Mouse (Mus musculus) T-helper 17 cell (primary cell): ENCODE measurements at regions not wholly inside any gene's neighbourhood (a gene's known extent, or its start where the extent isn't known, plus 50 kb on each side); places are given as distances from the start of the nearest gene placed in this dataset.

Experiments
- in situ Hi-C, 2 experiments: fragments of 300-600 bp; cut with MboI, MseI; formaldehyde crosslinking; loops; 1 replicate in 1 of 2; 2 replicates in 1 of 2; pipeline ENCODE4 v1.15.1; 2025; ENCODE audit warnings: high pct_unique_total_duplicates in 2 of 2

GRCm38 (mm10) chr4:62807926-62808552, 157.3 kb upstream of the Zfp618 start:
- in situ Hi-C loops: no loop called here

DNA sequence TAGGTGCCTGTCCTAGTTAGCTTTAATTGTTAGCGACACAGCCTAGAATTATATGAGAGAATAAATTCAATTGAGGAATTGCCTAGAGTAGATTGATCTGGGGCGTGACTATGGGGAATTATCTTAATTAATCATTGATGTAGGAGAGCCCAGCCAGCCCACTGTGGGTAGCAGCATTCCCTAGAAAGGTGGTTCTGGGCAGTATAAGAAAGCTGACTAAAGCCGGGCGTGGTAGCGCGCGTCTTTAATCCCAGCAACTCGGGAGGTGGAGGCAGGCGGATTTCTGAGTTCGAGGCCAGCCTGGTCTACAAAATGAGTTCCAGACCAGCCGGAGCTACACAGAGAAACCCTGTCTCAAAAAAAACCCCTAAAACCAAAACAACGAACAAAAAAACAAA, 156.8 kb upstream of the Zfp618 start:
- in situ Hi-C loops: no loop called here

- in situ Hi-C loops: no loop called here
Measured at GRCm38 (mm10) chr4:62809048-62809447, 156.3 kb upstream of the Zfp618 start.

DNA sequence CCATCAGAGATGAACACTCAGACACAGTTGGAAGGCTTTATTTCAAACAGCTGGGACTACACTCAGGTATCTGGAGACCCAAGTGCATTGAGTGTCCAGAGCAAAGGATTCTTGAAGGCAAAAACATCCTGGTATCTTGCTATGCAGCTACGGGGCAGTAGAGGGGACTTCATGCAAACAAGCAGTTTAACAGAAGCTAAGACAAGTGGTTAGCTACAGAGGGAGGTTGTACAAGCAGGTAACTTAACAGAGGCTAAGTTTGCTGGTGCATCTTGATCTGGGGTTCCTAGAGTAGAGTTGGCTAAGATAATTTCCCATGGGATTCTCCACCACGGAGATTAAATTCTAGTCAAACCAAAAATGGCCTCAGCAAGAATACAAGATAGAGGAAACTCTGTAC, 145.5 kb upstream of the Zfp618 start:
- in situ Hi-C loops: no loop called here

DNA sequence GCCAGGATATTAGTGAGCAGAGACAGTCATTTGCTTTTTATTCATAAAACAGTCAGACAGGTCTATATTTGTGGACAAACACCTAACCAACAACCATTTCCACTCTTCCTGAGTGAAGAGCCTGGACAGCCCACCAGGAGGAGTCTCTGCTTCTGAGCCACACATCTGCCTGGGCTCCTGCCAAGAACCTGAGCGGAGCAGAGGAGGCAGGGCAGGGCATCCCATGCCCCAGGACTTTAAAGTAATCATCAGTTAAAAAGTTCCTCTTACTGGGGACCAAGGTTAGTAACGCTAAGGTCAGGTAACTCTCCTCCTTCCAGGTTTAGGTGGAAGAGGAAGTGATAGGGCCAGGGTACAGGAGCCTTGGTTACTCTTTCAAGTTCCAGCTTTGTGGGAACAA, 144.1 kb upstream of the Zfp618 start:
- in situ Hi-C loops: no loop called here

GRCm38 (mm10) chr4:62822568-62822967, 142.8 kb upstream of the Zfp618 start:
- in situ Hi-C loops: no loop called here

DNA sequence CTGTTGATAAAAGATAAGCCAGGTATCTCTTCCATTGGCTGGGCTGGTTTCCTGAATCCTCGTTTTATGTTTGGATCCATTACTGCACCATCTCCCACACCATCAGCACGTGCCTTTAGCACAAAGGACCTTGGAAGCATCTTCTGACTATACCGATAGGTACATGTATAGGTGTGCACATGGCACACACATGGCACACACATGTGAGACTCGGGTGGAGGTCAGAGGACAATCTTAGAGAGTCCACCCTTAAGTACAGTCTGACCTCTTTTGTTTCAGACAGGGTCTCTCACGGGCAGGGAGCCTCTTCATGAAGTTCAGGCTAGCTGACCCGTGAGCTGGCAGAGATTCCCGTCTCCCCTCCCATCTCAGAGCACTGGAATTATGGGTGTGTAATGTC, 142.3 kb upstream of the Zfp618 start:
- in situ Hi-C loops: no loop called here

- in situ Hi-C loops: no loop called here
Measured at GRCm38 (mm10) chr4:62823555-62824250, 141.7 kb upstream of the Zfp618 start.

DNA sequence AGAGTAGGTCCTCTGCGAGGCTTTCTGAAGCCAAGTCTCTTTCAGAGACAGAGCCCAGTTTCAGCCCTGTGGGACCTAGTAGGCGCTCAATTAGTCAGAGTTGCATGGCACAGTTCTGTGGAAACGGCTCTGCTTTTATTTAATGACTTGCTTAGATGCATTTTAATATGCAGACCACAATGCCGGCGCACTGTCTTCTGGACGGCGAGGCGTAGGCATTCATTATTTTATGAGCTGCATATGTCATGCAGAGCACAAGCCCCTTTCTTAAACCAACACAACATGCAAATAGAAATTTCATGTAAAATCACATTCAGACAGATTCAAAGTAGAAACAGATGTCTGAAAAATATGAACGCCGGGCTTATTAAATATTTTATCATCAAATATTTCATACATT, 140.8 kb upstream of the Zfp618 start:
- in situ Hi-C loops: no loop called here

DNA sequence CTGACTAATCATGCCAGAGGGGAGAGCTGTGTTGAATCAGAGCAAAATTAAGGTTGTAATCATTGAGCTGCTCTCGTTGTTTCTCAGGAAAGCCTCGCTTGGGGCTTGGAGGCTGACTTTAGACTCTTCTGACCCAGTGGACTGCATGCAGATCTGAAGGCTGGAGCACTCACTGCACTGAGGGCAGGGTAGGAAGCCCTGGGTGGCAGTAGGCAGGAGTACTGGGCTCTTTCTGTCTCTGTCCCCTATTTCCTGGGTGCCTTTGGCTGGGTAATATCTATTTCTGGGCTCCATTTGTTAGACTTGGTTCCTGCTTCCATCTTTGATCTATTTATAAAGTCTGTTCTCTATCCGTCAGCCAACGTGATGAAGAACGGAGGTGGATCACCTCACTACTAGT, 140.1 kb upstream of the Zfp618 start:
- in situ Hi-C loops: no loop called here

DNA sequence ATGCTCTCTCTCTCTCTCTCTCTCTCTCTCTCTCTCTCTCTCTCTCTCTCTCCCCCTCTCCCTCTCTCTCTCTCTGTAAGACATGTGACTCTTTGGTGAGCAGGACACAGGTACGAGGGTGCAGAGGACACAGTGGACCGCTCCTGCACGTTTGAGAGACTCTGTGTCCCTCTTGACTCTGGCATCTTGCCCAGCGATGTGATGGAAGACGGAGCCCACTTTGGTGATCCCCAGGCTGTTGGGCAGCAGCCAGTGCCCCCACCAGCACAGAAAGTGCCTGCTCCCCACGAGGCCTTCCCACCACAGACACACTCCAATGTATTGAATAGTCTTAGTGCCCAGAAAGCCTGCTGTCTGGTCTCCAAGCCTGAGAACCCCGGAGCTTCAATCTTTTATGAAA, 136.4 kb upstream of the Zfp618 start:
- in situ Hi-C loops: no loop called here

DNA sequence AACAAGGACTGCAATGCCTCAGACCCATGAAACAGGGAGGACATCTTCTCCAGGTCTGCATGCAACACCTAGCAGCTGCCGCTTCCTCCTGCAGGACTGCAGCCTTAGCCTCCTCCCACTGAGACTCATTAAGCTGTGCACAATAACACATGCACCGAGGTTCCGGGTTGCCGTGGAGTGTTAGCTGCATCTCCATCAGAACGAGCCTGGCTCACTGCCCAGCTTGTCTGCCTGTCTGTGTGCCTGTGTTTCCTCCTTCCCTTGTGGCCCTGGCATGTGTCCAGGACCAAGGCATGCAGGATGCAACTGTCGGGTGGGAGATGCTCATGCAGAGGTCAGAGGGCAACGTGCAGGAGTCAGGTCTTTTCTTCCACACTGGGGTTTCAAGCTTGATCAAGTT, 131.4 kb upstream of the Zfp618 start:
- in situ Hi-C loops: no loop called here

DNA sequence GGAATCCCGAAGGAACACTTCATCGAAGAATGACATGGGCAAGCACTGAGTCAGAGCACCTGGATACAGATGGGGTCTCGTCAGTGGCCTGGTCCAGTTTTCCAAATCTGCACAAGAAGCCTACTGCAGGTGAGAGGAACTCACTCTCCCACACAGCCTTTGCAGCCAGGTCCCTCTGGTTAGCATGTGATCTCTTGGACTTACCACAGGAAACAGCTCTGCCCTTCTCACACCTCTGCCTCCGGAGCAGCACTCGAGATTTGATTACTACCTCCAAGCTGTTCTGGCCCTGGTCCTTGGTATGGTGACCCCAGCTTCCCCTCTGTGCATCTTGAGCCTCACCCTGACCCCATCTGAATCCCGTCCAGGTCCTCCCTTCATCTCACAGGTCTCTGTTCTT, 128.5 kb upstream of the Zfp618 start:
- in situ Hi-C loops: no loop called here

GRCm38 (mm10) chr4:62850526-62850925, 114.8 kb upstream of the Zfp618 start:
- in situ Hi-C loops: no loop called here

GRCm38 (mm10) chr4:62853335-62853734, 112.0 kb upstream of the Zfp618 start:
- in situ Hi-C loops: no loop called here

DNA sequence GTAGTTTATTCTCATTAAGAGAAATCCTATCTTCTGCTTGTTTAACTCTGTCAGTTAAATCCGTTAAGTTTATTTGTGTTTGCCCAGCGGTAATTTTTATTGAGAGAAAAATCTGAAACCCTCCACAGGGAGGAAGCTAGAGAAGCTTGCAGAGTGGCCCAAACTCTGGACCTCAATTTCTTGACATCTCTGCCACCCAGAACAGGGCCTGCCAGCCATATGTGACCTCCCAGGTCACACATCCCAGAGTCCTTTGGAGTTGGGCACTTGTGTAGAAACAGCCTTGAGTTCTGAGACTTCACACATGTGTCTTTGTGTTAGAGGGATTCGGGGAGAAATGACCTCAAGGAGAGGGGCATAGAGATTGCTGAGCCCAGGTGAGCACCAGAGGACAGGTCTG, 109.0 kb upstream of the Zfp618 start:
- in situ Hi-C loops: no loop called here

- in situ Hi-C loops: no loop called here
Measured at GRCm38 (mm10) chr4:62862756-62863155, 102.6 kb upstream of the Zfp618 start.

- in situ Hi-C loops: loop anchor here in 1 of 2 experiments (10.0 kb wide), 1 partner anchor 984 kb away; no protein-coding TSS in a partner anchor
Measured at GRCm38 (mm10) chr4:62870391-62870983, 94.9 kb upstream of the Zfp618 start.

GRCm38 (mm10) chr4:62872562-62872961, 92.8 kb upstream of the Zfp618 start:
- in situ Hi-C loops: loop anchor here in 1 of 2 experiments (10.0 kb wide), 1 partner anchor 982 kb away; no protein-coding TSS in a partner anchor

DNA sequence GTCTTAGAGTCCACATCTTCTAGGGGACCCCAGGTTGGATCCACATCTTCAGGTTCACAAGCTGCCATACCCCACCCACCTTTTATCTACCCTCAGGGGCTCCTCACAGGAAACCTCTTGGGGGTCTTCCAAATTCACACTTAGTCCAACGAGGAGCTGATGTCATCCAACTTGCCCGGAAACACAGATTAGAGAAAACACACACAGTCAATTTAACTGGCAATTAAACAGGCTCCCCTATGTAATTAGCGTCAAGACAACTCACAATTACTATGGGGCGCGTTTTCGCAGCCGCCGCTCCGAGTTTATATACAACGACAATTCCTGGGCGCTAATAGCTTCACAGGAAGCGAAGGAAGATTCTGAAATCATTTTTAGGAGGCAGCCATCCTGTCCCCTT, 91.4 kb upstream of the Zfp618 start:
- in situ Hi-C loops: loop anchor here in 1 of 2 experiments (10.0 kb wide), 1 partner anchor 981 kb away; no protein-coding TSS in a partner anchor

GRCm38 (mm10) chr4:62878063-62878462, 87.3 kb upstream of the Zfp618 start:
- in situ Hi-C loops: loop anchor here in 1 of 2 experiments (10.0 kb wide), 1 partner anchor 977 kb away; no protein-coding TSS in a partner anchor

GRCm38 (mm10) chr4:62878927-62879326, 86.4 kb upstream of the Zfp618 start:
- in situ Hi-C loops: loop anchor here in 1 of 2 experiments (10.0 kb wide), 1 partner anchor 976 kb away; no protein-coding TSS in a partner anchor

DNA sequence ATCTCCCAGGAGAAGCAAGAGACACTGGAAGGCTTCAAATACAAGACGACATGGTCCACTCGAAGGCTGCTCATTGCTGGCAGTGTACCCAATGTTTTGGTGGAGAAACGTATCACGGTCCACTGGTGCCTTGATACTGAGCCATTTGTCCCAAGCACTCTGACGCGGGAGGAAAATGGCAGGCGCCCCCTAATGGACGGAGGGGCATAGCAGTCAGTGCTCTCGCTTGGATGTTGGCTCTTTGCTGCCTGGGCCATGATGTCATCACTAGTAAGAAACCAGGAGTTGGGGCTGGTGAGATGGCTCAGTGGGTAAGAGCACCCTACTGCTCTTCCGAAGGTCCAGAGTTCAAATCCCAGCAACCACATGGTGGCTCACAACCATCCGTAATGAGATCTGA, 83.5 kb upstream of the Zfp618 start:
- in situ Hi-C loops: no loop called here
